Mouse (Mus musculus) testis, adult 2 months (tissue): Measurements from ENCODE around the gene Akap10.

Source experiments
- CTCF ChIP-seq: fragments of 200-500 bp; IDR thresholded peaks from 2 replicates; pipeline ENCODE4 v1.5.1; 2012; ENCODE audit warnings: low read depth, mild to moderate bottlenecking, inconsistent platforms, low read length, moderate library complexity; ENCODE audit not compliant: control insufficient read depth, insufficient read depth, insufficient replicate concordance
- POLR2A ChIP-seq: fragments of 200-500 bp; IDR thresholded peaks from 2 replicates; pipeline ENCODE4 v1.6.1; 2012; ENCODE audit warnings: low read depth, mild to moderate bottlenecking, inconsistent platforms, low read length, moderate library complexity; ENCODE audit not compliant: control insufficient read depth

GRCm38 (mm10) chr11:61955951-61956350 is 25.9 kb upstream of the Akap10 start:
- TF ChIP-seq POLR2A (no peak), CTCF (no peak)
